Mouse (Mus musculus): ENCODE measurements around the gene Heatr3. TPM values are rescaled to one million over a fixed set of nuclear protein-coding genes. Genes with fewer than 3 reads are reported as not detected.

Heatr3 gene
- total RNA-seq (2021) = 10 to 100 TPM; 24.0 to 30.1 TPM
- long read RNA-seq, experiment 1, transcript Heatr3-201 (15 exons, 3,251 nt) = major isoform, 14 of 17 reads
- long read RNA-seq, experiment 1, partial matches to known transcripts = 2 of 17 reads
- long read RNA-seq, experiment 1, other reads (novel, unspliced or antisense) = 0 of 17 reads
- long read RNA-seq, experiment 2, transcript Heatr3-201 (15 exons, 3,251 nt) = major isoform, 25 of 32 reads
- long read RNA-seq, experiment 2, partial matches to known transcripts = 7 of 32 reads
- long read RNA-seq, experiment 2, other reads (novel, unspliced or antisense) = 0 of 32 reads

DNA sequence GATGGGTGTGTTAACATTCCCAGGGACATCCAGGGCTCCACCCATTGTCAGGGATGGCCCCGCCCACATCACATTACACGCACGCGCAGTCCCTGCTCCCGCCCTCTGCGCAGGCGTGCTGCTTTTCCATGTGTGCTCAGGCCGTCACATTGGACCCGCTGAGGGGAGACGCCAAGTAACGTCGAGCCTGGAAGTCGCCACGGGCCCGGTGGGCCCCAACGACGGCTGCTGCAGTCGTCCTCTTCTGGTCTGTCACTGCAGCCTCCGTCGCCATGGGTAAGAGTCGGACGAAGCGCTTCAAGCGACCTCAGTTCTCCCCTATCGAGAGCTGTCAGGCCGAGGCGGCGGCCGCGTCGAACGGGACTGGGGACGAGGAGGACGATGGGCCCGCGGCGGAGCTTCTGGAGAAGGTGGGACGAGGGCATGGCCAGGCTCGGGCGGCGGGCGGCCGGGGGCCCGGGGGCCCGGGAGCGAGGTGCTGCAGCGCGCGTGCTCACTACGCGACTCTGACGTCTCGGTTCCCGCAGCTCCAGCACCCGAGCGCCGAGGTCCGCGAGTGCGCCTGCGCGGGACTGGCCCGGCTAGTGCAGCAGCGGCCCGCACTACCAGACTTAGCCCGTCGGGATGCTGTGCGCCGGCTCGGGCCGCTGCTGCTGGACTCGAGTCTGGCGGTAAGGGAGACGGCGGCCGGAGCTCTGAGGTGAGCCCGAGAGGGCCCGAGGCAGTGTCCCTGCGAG lies at the start of gene Heatr3:
Gene Heatr3 (plus strand): TSS at position 108 of the 737 bp plus-strand sequence.
- intact Hi-C loops (cut with DNase I) = no loop called here
- DNase-seq = peak; percentile 94 to 99

DNA sequence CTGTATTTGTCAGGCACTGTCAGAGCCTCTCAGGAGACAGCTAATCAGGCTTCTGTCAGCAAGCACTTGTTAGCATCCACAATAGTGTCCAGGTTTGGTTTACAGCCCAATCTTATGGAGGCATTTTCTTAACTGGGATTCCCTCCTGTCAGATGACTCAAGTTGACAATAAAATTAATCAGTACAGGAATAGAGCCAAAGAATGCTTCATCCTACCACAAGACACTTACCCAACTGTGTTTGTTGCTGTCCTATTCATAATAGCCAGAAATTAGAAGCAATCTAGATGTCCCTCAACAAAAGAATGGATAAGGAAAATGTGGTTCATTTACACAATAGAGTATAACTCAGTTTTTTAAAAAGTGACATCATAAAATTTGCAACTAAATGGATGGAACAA lies 49.6 kb upstream of the Heatr3 start:
- DNase-seq = no peak
- intact Hi-C loops (cut with DNase I) = no loop called here

DNA sequence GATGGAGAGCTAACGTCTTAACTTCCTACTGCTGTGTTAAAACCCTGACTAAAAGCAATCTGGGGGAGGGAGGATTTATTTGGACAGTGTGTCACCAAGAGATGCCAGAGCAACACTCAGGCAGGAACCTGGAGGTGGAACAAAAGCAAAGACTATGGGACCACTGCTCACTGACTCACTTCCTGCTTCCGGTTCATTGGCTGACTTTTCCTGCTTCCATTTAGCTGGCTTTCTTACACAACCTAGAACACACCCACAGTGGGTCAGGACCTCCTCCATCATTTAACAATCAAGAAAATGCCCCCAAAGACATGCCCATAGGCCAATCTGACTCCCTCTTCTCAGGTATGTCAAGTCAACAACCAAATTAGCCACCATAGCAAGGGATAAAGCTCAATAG lies 46.0 kb upstream of the Heatr3 start:
- intact Hi-C loops (cut with DNase I) = no loop called here
- DNase-seq = no peak

DNA sequence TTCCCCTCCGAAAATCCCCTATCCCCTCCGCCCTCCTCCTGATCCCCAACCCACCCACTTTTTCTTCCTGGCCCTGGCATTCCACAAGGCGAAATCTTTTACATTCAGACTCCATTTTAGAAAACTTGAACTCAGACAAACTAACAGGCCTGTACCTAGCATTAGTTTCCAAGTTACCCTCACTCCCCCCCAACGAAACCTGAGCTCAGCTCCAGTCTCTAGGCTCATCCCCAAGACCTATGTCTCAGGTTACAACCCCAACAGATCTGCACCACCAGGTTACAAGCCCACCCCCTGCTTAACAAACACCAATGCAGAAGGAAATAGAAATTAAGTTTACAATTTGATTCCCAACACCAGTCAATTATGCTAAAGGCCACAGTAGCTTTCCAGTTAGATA lies 44.3 kb upstream of the Heatr3 start:
- intact Hi-C loops (cut with DNase I) = no loop called here
- no peak for DNase-seq

DNA sequence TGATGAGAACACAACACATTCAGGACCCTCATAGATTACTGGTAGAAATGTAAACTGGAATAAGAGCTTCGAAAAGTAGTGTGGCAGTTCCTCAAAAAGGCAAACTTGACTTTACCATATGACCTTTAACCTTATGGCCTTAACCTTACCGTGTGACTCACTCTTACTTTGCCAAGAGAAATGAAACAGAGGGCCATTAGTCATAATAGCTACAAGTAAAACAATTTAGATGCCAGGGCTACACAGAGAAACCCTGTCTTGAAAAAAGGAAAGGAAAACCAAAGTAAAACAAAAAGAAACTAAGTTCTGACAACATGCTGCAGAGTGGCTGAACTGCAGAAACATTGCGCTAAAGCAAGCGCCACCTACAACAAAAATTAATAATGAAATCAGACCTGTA lies 38.8 kb upstream of the Heatr3 start:
- DNase-seq = no peak
- intact Hi-C loops (cut with DNase I) = no loop called here

DNA sequence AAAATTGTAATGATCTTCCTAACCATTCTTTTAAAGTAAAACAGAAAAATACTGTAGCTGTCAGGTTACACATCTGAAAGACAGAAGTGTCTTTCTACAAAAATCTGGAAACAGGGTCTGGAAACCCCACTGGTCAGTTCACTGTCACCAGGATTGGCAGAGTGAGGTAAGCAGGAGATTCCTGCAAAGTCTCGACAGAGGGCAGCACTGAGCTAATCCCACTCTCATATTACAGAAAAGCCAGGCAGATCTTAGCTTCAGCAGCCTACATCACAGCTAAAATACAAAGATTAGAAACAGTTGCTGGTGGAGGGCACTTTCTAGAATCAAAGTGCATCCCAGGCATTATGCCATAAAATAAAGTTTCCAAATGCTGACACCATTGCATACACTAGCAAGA lies 38.1 kb upstream of the Heatr3 start:
- peak in 1 of 2 experiments; percentile 12 for DNase-seq
- intact Hi-C loops (cut with DNase I) = no loop called here

DNA sequence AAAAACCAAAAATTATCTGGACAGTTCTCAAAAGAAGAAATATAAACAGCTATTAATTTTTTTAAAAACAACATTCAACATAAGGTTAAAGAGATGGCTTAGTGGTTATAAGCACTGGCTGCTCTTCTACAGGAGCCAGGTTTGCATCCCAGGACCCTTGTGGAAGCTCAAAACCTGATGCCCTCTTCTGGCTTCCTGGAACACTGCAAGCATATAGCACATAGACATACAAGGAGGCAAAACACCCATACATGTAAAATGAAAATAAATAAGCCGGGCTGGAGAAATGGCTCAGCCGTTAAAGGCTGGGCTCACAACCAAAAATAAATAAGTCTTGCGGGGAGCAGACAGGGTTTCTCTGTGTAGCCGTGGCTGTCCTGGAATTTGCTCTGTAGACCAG lies 28.4 kb upstream of the Heatr3 start:
- no peak for DNase-seq
- intact Hi-C loops (cut with DNase I) = no loop called here

DNA sequence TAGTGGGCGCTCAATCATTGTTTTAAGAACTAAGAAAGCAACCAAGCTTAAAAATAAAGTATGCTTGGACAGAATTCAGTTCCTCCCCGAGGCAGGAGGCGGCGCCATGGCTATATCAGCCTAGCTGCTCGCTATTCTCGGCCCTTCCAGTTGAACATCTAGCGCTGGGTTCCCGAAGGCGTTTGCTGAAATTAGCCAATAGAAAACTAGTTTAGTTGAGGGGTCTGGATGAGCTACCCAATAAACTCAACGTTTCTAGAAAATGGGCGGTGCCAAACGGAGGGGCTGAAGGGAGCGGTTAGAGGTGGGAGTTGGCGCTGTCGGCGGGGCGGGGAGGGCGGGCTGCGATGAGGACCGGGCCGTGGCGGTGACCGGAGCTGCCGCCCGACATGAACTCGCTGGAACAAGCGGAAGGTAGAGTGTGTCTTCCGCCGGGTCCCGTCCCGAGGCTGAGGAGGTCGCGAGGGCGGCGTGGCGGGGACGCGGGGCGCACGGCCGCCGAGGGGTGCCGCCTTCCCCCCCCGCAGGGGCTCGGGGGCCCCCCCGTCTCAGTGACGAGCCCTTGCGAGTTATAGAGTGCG lies 19.1 kb upstream of the Heatr3 start, which contains the start of gene Cnep1r1:
Gene Cnep1r1 (plus strand): TSS at position 314 of the 581 bp plus-strand sequence.
- intact Hi-C loops (cut with DNase I) = no loop called here
- peak; percentile 71 to 81 for DNase-seq

DNA sequence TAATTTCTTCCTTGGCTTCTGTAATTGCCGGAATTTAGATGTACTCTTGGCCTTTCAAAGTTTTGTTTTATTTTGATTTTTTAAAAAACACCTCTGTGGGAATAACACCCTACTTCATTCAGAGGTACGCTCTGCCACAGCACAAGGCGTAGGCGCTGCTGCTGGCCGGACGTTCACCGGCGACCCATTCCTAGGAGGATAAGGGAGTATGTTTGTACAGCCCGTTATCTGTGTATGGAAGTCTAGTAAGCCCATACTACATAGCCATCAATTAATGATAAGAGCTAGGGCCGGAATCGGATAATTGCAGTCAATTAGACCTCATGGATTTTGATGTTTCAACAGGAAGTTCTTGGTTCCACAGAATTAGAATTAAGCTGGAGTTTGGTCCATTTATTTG lies 18.6 kb upstream of the Heatr3 start:
- DNase-seq = no peak
- intact Hi-C loops (cut with DNase I) = no loop called here

DNA sequence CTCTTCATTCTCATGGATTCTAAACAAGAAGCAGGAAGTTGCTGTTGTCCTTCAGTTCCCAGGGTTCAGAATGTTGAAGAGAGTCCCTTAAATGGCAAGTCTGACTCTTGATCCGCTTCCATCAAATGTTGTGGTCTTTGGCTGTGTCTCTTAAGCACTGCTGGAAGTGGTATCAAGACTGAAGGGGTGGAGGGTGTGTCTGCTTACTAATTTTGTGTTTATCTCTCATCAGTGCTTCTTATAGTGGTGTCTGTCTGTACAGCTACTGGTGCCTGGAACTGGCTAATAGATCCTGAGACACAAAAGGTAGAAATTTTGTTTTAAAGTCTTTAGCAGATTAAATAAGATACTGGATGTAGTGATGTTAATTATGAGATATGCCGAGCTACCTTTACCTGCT lies 12.8 kb upstream of the Heatr3 start:
- intact Hi-C loops (cut with DNase I) = no loop called here
- no peak for DNase-seq

DNA sequence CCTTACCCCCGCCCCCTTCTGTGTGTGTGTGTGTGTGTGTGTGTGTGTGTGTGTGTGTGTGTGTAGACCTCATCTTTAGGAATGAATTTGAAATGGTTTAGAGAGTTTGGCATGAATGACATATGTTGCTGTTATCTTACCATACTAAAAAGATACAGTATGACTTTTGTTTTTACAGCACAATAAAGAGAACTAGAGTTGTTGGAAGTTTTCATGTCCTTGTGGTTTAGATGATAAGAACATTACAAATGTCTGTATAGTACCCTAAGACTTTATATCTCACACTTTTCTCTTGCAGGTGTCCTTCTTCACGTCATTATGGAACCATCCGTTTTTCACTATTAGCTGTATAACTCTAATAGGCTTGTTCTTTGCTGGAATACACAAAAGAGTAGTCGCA lies 8.3 kb upstream of the Heatr3 start:
- DNase-seq = no peak
- intact Hi-C loops (cut with DNase I) = no loop called here

DNA sequence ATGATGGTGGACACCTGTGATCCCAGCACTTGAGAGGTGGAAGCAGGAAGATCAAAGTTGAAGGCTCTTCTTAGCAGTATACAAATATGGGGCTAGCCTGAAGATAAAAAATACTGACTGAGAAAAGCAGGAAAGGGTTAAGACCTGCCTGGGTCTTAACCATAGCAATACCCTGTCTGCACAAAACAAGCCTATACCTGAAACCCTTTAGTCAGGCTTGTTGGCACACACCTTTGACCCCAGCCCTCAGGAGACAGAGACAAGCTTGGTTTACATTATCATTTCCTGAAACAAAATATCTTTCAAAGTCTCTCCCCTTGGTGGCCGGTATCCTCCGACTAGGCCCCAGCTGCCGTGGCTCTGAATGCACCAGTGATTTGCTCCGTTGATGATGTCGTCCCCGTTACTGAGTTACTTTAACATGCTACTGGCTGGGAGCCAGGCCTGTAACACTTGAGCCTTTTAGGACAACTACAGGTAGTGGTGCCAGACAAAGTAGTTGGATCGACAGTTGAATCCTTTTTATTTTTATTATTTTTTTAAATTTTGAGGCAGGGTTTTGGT lies 6.8 kb upstream of the Heatr3 start:
- intact Hi-C loops (cut with DNase I) = no loop called here

DNA sequence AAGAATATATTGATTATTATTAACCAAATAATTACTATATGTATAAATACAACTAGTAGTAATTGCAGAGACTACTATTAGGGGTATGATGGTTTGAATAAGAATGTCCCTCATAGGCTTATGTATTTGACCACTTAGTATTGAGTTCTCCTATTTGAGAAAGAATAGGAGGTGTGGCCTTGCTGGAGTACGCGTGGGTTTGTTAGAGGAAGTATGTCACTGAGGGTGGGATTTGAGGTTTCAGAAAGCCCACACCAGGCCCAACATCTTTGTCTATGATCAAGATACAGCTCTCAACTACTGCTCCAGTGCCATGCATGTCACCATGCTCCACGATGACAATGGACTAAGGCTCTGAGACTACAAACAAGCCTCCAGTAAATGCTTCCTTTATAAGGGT lies 1.6 kb downstream of the Heatr3 start:
- intact Hi-C loops (cut with DNase I) = no loop called here

More for the DNA sequence above, 6.8 kb upstream of the Heatr3 start:
- DNase-seq = no peak

DNA sequence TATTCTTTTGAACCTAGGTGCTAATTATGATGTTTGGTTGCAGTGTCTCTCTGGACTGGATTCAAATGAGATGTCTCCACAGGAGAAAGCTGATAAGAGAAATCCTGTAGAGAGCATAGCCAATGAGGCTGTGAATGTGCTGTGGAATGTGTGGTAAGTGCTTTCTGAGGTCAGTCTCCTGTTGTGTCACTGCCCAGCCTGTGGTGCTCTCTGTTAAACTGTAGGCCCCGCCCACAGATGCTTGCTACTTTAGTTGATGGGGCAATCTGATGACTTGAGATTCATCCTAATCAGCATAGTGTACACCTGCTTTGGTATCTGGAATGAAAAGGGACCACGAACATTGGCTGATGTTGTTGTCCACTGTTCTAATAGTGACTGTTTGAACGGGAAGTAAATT lies 4.0 kb downstream of the Heatr3 start:
- DNase-seq = no peak
- intact Hi-C loops (cut with DNase I) = loop anchor here (10.0 kb wide), 1 partner anchor 213 kb away; no protein-coding TSS in a partner anchor

More for the DNA sequence above, 1.6 kb downstream of the Heatr3 start:
- DNase-seq = no peak

DNA sequence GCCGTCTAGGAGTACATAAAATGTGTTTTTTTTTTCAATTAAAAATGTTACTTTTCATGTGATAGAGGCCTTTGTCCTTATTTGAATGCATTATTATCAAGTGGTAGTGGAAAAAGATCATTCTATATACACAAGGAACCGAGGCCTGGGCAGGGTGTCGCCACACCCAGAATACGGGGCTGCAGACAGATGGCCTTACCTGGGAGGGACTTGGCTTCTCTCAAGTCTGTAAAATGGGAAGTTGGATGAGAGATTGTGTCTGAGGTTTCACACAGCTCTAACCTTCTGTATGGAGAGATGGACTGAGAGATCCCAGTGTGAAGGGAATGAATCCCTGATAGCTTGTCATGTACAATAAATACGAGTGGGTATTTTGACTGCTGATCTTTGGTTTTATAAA lies 6.4 kb downstream of the Heatr3 start:
- no peak for DNase-seq
- intact Hi-C loops (cut with DNase I) = loop anchor here (10.0 kb wide), 1 partner anchor 211 kb away; no protein-coding TSS in a partner anchor

DNA sequence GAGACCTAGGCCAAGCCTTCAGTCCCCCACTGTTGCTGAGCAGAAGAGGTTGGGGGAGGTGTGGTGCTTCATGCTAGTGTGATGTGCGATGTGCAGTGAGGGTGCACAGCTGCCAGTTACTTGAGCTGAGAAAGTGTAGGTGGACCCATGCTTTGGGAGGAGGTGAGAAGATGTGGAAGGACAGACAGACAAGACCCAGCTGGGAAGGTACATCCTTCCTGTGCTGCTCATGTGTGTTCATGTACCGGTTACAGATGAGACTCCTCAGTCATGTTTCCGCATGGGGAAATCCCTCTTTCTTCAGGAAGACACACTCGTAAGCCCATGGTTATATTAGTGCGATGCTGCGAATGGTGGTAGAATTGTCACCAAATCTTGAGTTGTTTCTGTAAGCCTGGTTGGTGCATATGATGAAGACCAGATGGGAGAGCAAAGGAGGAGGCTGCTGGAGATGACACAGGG lies 13.3 kb downstream of the Heatr3 start:
- intact Hi-C loops (cut with DNase I) = no loop called here
- DNase-seq = no peak

DNA sequence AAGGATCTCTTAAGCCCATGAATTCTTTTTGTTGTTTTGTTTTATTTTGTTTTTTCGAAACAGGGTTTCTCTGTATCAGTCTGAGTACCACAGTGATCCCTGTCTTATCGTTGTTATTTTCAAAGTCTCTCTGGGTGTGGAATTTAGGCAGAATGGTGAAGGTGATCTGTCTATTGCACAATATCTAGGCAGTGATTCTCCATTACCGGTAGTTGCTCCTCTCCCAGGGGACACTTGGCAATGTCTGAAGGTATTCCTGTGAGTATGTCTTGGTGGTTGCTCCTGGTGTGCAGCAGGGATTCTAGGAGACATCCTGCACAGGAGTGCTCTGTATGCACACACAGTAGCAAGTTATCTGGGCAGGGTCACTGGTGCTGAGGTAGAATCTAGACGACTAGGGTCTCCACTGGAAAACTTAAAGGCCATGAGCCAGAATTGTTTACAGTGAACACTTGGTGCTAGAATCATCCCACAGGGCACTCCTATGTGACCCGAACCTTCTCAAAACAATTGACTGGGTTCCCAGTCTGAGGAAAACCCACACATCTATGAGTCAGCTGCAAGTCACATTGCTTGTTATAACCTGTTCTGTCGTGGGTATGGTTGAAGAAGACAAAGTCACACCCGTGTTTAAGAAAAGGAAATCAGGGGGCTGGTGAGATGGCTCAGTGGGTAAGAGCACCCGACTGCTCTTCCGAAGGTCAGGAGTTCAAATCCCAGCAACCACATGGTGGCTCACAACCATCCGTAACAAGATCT lies 22.8 kb downstream of the Heatr3 start:
- DNase-seq = no peak
- intact Hi-C loops (cut with DNase I) = loop anchor here (5.0 kb wide), 1 partner anchor 82 kb away; no protein-coding TSS in a partner anchor

DNA sequence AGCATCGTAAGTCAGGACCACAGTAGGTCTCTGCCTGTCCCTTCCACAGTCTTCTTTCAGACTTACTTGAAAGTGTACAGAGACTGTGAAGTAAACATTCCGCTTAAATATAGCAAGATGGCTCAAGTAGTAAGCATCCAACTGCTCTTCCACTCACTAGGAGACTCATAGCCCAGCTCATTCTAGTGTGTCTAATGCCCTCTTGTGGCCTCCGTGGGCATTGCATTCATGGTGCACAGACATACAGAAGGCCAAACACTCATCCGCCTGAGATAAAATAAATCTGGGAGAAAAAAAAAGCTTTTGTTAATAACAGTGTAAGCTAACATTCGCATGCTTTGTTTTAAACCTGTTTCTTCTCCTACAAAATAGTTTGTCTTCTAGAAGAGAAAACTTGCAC lies 23.8 kb downstream of the Heatr3 start:
- intact Hi-C loops (cut with DNase I) = loop anchor here (5.0 kb wide), 1 partner anchor 81 kb away; no protein-coding TSS in a partner anchor
- DNase-seq = peak; percentile 46 to 53

DNA sequence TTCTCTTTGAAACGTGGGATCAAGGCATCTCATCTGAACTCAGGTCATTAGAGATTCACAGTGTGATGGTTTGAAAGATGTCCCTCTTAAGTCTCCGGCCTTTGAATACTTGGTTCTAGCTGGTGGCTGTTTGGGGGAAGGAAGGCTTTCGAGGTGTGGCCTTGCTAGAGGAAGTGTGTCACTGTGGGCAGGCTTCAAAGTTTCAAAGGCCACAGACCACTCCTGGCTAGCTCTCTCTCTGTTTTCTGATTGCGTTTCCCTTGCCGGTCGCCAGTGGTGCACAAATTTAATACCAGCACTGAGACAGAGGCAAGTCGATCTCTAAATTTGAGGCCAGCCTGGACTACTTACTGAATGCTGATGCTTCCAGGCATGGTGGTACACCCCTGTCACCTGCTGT lies 37.6 kb downstream of the Heatr3 start:
- no peak for DNase-seq
- intact Hi-C loops (cut with DNase I) = no loop called here

DNA sequence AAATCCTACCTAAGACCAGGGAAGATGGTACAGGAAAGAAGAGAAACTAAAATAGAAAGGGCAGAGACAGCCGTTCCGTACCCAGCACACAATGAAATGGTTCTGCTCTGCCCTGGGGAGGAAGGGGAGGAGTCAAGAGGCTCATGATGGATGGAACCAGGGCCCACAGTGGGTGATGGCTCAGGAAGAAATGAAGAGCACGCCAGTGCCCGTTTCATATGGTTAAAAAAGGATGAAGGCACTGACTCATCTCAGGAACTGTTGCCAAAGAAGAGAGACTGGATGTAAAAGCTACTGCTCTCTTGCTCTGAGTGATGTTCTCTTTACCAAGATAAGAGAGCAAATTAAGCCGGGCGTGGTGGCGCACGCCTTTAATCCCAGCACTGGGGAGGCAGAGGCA lies 39.6 kb downstream of the Heatr3 start:
- no peak for DNase-seq
- intact Hi-C loops (cut with DNase I) = no loop called here
